Mouse (Mus musculus) heart, adult 2 months (tissue): ENCODE data around the gene Prr19. TPM values are rescaled to one million over a fixed set of nuclear protein-coding genes. Genes with fewer than 3 reads are reported as not detected.
"Not testable (repeated sequence)": the region's sequence is repeated elsewhere in the genome, so short reads cannot be mapped to it uniquely, and the experiment has no call there.

Source experiments
- DNase-seq, 2 experiments: peaks; one replicate each; pipeline ENCODE4 v3.0.0; 2021
- H3K27ac ChIP-seq: fragments of 200-600 bp; 2 replicates; pipeline ENCODE4 v1.8.1; 2022
- H3K27me3 ChIP-seq: fragments of 200-500 bp; 2 replicates; pipeline ENCODE4 v1.6.1; 2012; ENCODE audit warnings: mild to moderate bottlenecking, low read length, inconsistent platforms, mixed read lengths; ENCODE audit not compliant: control insufficient read depth, insufficient read depth
- H3K36me3 ChIP-seq: fragments of 200-500 bp; 2 replicates; pipeline ENCODE4 v1.6.1; 2012; ENCODE audit warnings: low read length, inconsistent platforms; ENCODE audit not compliant: control insufficient read depth, insufficient read depth
- H3K4me1 ChIP-seq: fragments of 200-500 bp; 2 replicates; pipeline ENCODE4 v1.6.1; 2011; ENCODE audit warnings: low read length; ENCODE audit not compliant: control insufficient read depth, insufficient read depth
- H3K4me3 ChIP-seq: fragments of 200-600 bp; 2 replicates; pipeline ENCODE4 v1.8.1; 2022
- H3K79me2 ChIP-seq: fragments of 200-500 bp; replicated peaks from 2 replicates; pipeline ENCODE4 v1.6.1; 2012; ENCODE audit warnings: mild to moderate bottlenecking, inconsistent platforms, low read length, moderate library complexity, mixed read lengths; ENCODE audit not compliant: control insufficient read depth, insufficient read depth
- H3K9ac ChIP-seq: fragments of 200-500 bp; 2 replicates; pipeline ENCODE4 v1.6.1; 2012; ENCODE audit warnings: low read depth, mild to moderate bottlenecking, control low read depth, inconsistent platforms, low read length, mixed read lengths
- CTCF ChIP-seq: fragments of 200-600 bp; IDR thresholded peaks from 2 replicates; pipeline ENCODE4 v1.8.1; 2022; ENCODE audit warnings: antibody characterized with exemption, mild to moderate bottlenecking, moderate library complexity
- EP300 ChIP-seq: fragments of 200-500 bp; IDR thresholded peaks from 2 replicates; pipeline ENCODE4 v1.6.1; 2011; ENCODE audit warnings: low read depth, low read length, control low read depth; ENCODE audit not compliant: insufficient read depth
- POLR2A ChIP-seq: fragments of 200-500 bp; IDR thresholded peaks from 2 replicates; pipeline ENCODE4 v1.6.1; 2011; ENCODE audit warnings: mild to moderate bottlenecking, low read depth, low read length, control low read depth; ENCODE audit not compliant: insufficient read depth
- WGBS: fragments of 180-500 bp; shearing (Covaris S2); methylation state at CpG from one replicate; pipeline ENCODE4 v1.1.7; 2018; 5-methylcytosine and 5-hydroxymethylcytosine counted together
- intact Hi-C: fragments of 180-260 bp; cut with DNase I; formaldehyde crosslinking; loops from one replicate; pipeline ENCODE4 v1.15.1; 2025
- polyA plus RNA-seq: library from polyadenylated mRNA; depleted of rRNA; stranded (reverse); fragments of >200 nt; gene quantifications from 2 replicates; pipeline ENCODE4 v1.2.3, GENCODE M21; 2012
- total RNA-seq, 2 experiments: library from RNA; stranded (reverse); gene quantifications; 2 replicates each; pipeline ENCODE4 v1.2.3; 2021

Gene Prr19
- total and polyA plus RNA-seq, 3 experiments = not detected

- Histone ChIP-seq H3K36me3 (no peaks in the 10 kb centered on the region), H3K4me1 (peaks cover 3% of the 10 kb centered on the region; the same call in 1 of the 2 replicates), H3K27ac (peak within 1 kb of the TSS; percentile 80), H3K79me2 (no peaks in the 10 kb centered on the region), H3K4me3 (peak within 1 kb of the TSS; percentile 81), H3K27me3 (peaks cover 7% of the 10 kb centered on the region), H3K9ac (peak within 1 kb of the TSS; percentile 77)
- intact Hi-C loops = loop anchor here (1.0 to 5.0 kb wide), 4 partner anchors 18 to 81 kb away; partner anchors contain the start of gene Lipe
- DNase-seq = peak; percentile 90 to 95
- WGBS = 4% methylated on average over 51 of the region's 52 CpGs
- peak; percentile 82 for TF ChIP-seq EP300
- TF ChIP-seq POLR2A = peak; percentile 71
- peak; percentile 96 for TF ChIP-seq CTCF
These were observed 15.6 kb downstream of the Prr19 start, which contains the start of gene Megf8 for GRCm38 (mm10) chr7:25316532-25317445. Megf8 (plus strand) TSS chr7:25317164.

GRCm38 (mm10) chr7:25317446-25317999 is 16.3 kb downstream of the Prr19 start:
- TF ChIP-seq CTCF (no peak), EP300 (no peak), POLR2A (no peak)
- peaks cover 3% of the 10 kb centered on the region; the same call in 1 of the 2 replicates for H3K4me1 ChIP-seq
- H3K4me3 ChIP-seq = peak overlapping the region; percentile 81
- peaks cover 7% of the 10 kb centered on the region for H3K27me3 ChIP-seq
- WGBS = 29% methylated on average over 21 of the region's 21 CpGs
- intact Hi-C loops = loop anchor here (5.0 kb wide), 1 partner anchor 80 kb away; the partner anchor contains the start of gene Lipe
- H3K79me2 ChIP-seq = no peaks in the 10 kb centered on the region
- no peaks in the 10 kb centered on the region for H3K36me3 ChIP-seq
- peak overlapping the region; percentile 80 for H3K27ac ChIP-seq
- H3K9ac ChIP-seq = peak overlapping the region; percentile 77
- DNase-seq = peak; percentile 19 to 45

- intact Hi-C loops = no loop called here
- H3K79me2 ChIP-seq = no peaks in the 10 kb centered on the region; the same call in 1 of the 2 replicates
- TF ChIP-seq EP300 = no peak
- TF ChIP-seq CTCF = no peak
- no peak for TF ChIP-seq POLR2A
- no peak overlapping the region for H3K9ac ChIP-seq
- no peak overlapping the region for H3K4me3 ChIP-seq
- no peaks in the 10 kb centered on the region for H3K27me3 ChIP-seq
- no peak for DNase-seq
- 25% methylated on average over 6 of the region's 6 CpGs for WGBS
- H3K36me3 ChIP-seq = no peaks in the 10 kb centered on the region
- no peak overlapping the region for H3K27ac ChIP-seq
- H3K4me1 ChIP-seq = peaks cover 3% of the 10 kb centered on the region
These were observed 20.9 kb downstream of the Prr19 start for GRCm38 (mm10) chr7:25322058-25322484.

- Histone ChIP-seq H3K9ac (no peak overlapping the region), H3K27me3 (no peaks in the 10 kb centered on the region), H3K36me3 (no peaks in the 10 kb centered on the region), H3K4me3 (no peak overlapping the region), H3K79me2 (no peaks in the 10 kb centered on the region; the same call in 1 of the 2 replicates), H3K4me1 (no peaks in the 10 kb centered on the region; the same call in 1 of the 2 replicates), H3K27ac (no peak overlapping the region)
- TF ChIP-seq EP300 (no peak), CTCF (no peak), POLR2A (no peak)
- intact Hi-C loops = no loop called here
- WGBS = 81% methylated on average over 2 of the region's 2 CpGs
- DNase-seq = no peak
These were observed 22.0 kb downstream of the Prr19 start for GRCm38 (mm10) chr7:25323219-25323618.

GRCm38 (mm10) chr7:25325431-25325830 is 24.2 kb downstream of the Prr19 start:
- H3K27ac ChIP-seq, DNase-seq, H3K4me3 ChIP-seq, H3K4me1 ChIP-seq, H3K27me3 ChIP-seq, intact Hi-C loops, H3K9ac ChIP-seq, H3K36me3 ChIP-seq, H3K79me2 ChIP-seq: not testable (repeated sequence)
- 93% methylated on average over 6 of the region's 6 CpGs for WGBS

GRCm38 (mm10) chr7:25326233-25326632 is 25.0 kb downstream of the Prr19 start:
- no peak for DNase-seq
- 51% methylated on average over 8 of the region's 8 CpGs for WGBS
- peak overlapping the region; percentile 33; the same call in 1 of the 2 replicates for H3K27ac ChIP-seq

More at GRCm38 (mm10) chr7:25326233-25326632, 25.0 kb downstream of the Prr19 start:
- Histone ChIP-seq H3K4me3 (no peak overlapping the region), H3K27me3 (no peaks in the 10 kb centered on the region), H3K36me3 (no peaks in the 10 kb centered on the region), H3K9ac (no peak overlapping the region), H3K79me2 (no peaks in the 10 kb centered on the region; the same call in 1 of the 2 replicates), H3K4me1 (no peaks in the 10 kb centered on the region; the same call in 1 of the 2 replicates)
- TF ChIP-seq CTCF = no peak
- no peak for TF ChIP-seq POLR2A
- no peak for TF ChIP-seq EP300
- intact Hi-C loops = no loop called here
